Mouse (Mus musculus) forebrain, embryonic 16.5 days (tissue): ENCODE measurements at regions not wholly inside any gene's neighbourhood (a gene's known extent, or its start where the extent isn't known, plus 50 kb on each side); places are given as distances from the start of the nearest gene placed in this dataset.
A peak's percentile ranks its signal among the peaks of the same experiment; 100 is the strongest.

Experiments used
- ATAC-seq: fragments of 200-750 bp; cut with Nextera tagmentation; 2 replicates; pipeline ENCODE4 v1.8.0; 2017; ENCODE audit warnings: mild to moderate bottlenecking, moderate library complexity
- H3K27ac ChIP-seq: fragments of 300-500 bp; sonication (generic); 2 replicates; pipeline ENCODE4 v1.5.1; 2014; ENCODE audit warnings: low read length, control low read depth
- H3K27me3 ChIP-seq: fragments of 300-500 bp; sonication (generic); replicated peaks from 2 replicates; pipeline ENCODE4 v1.6.1; 2014; ENCODE audit warnings: low read length; ENCODE audit not compliant: control insufficient read depth, insufficient read depth
- H3K36me3 ChIP-seq: fragments of 300-500 bp; sonication (generic); 2 replicates; pipeline ENCODE4 v1.6.1; 2014; ENCODE audit not compliant: control insufficient read depth, insufficient read depth
- H3K4me1 ChIP-seq: fragments of 300-500 bp; sonication (generic); replicated peaks from 2 replicates; pipeline ENCODE4 v1.6.1; 2014; ENCODE audit warnings: low read length; ENCODE audit not compliant: control insufficient read depth, insufficient read depth
- H3K4me2 ChIP-seq: fragments of 300-500 bp; sonication (generic); 2 replicates; pipeline ENCODE4 v1.6.1; 2014; ENCODE audit warnings: mild to moderate bottlenecking, low read length, control low read depth
- H3K4me3 ChIP-seq: fragments of 300-500 bp; sonication (generic); replicated peaks from 2 replicates; pipeline ENCODE4 v1.5.1; 2014; ENCODE audit warnings: mild to moderate bottlenecking, low read length, control low read depth
- H3K9ac ChIP-seq: fragments of 300-500 bp; sonication (generic); replicated peaks from 2 replicates; pipeline ENCODE4 v1.6.1; 2014; ENCODE audit warnings: low read depth, low read length, control low read depth
- H3K9me3 ChIP-seq: fragments of 300-500 bp; sonication (generic); 2 replicates; pipeline ENCODE4 v1.6.1; 2016; ENCODE audit warnings: low read length; ENCODE audit not compliant: control insufficient read depth
- WGBS: fragments of 180-500 bp; shearing (Covaris S2); extraction: QIAGEN DNeasy Blood & Tissue Kit; methylation state at CpG from one replicate; pipeline ENCODE4 v1.1.7; 2014; 5-methylcytosine and 5-hydroxymethylcytosine counted together

DNA sequence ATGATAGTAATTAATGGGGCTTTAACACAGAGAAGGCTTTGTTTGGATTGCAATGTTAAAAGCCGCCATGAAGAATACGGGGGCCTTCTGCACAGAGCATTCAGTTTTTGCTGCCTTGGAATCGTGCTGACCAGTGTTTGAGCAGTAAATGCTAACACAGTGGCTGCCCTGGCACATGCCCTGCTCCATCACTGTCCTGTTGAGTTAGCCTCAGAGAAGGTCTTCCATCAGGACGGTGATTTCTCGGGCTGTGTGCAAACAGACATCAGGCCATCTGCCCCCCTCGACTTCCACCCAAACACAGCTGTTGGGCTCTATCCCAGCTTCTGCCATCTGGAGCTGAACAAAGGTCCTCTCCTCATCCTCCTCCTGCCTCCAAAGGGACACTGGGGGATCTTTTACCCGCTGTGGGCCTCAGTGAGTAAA lies 264.6 kb upstream of the Pfn2 start:
- Histone ChIP-seq H3K27ac (no peak overlapping the region), H3K4me2 (no peak overlapping the region), H3K9me3 (no peaks in the 10 kb centered on the region), H3K27me3 (no peaks in the 10 kb centered on the region), H3K9ac (no peak overlapping the region), H3K4me3 (no peak overlapping the region), H3K36me3 (no peaks in the 10 kb centered on the region), H3K4me1 (0 out of 2 replicates have a peak, but pooled peaks cover 2% of the 10 kb centered on the region)
- peak; percentile 74 for ATAC-seq
- 13% methylated on average over 7 of the region's 7 CpGs for WGBS

- Histone ChIP-seq H3K27ac (no peak overlapping the region), H3K27me3 (no peaks in the 10 kb centered on the region), H3K4me1 (0 out of 2 replicates have a peak, but pooled peaks cover 2% of the 10 kb centered on the region), H3K4me2 (no peak overlapping the region), H3K9me3 (no peaks in the 10 kb centered on the region), H3K4me3 (no peak overlapping the region), H3K9ac (no peak overlapping the region), H3K36me3 (no peaks in the 10 kb centered on the region)
- 86% methylated on average over 7 of the region's 7 CpGs for WGBS
- peak; percentile 63 for ATAC-seq
Measured at GRCm38 (mm10) chr3:58113941-58114340, 266.1 kb upstream of the Pfn2 start.

GRCm38 (mm10) chr3:58115511-58115910 lies 267.6 kb upstream of the Pfn2 start:
- no peak overlapping the region for H3K27ac ChIP-seq
- 0 out of 2 replicates have a peak, but pooled peaks cover 2% of the 10 kb centered on the region for H3K4me1 ChIP-seq
- no peak for ATAC-seq
- H3K4me3 ChIP-seq = no peak overlapping the region
- H3K9ac ChIP-seq = no peak overlapping the region
- 25% methylated on average over 1 of the region's 1 CpGs for WGBS
- no peak overlapping the region for H3K4me2 ChIP-seq
- H3K27me3 ChIP-seq = no peaks in the 10 kb centered on the region
- no peaks in the 10 kb centered on the region for H3K36me3 ChIP-seq
- no peaks in the 10 kb centered on the region for H3K9me3 ChIP-seq

- no peak for ATAC-seq
- H3K9me3 ChIP-seq = no peaks in the 10 kb centered on the region
- H3K27me3 ChIP-seq = no peaks in the 10 kb centered on the region
- H3K4me1 ChIP-seq = 0 out of 2 replicates have a peak, but pooled peaks cover 2% of the 10 kb centered on the region
- H3K27ac ChIP-seq = no peak overlapping the region
- WGBS = 86% methylated on average over 7 of the region's 7 CpGs
- H3K4me3 ChIP-seq = no peak overlapping the region
- no peaks in the 10 kb centered on the region for H3K36me3 ChIP-seq
- H3K4me2 ChIP-seq = no peak overlapping the region
- no peak overlapping the region for H3K9ac ChIP-seq
Measured at GRCm38 (mm10) chr3:58116848-58117247, 269.0 kb upstream of the Pfn2 start.

DNA sequence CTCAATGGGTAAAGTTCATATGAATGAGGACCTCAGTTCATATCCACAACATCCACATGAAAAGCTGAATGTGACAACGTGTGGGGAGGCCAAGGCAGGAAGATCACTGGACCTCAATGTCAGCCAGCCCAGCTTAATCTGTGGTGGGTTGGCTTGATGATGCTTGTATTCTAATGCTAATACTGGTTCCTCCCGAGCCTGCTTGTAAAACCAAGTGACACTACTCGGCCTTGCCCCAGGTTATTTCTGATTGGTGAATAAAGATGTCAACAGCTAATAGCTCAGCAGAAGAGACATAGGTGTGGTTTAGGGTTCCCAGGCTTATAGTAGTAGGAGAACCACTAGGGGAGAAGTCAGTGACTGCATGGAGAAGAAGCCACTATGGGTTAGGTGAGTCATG lies 272.2 kb upstream of the Pfn2 start:
- Histone ChIP-seq H3K27me3 (no peaks in the 10 kb centered on the region), H3K4me2 (no peak overlapping the region), H3K4me1 (peaks cover 5% of the 10 kb centered on the region), H3K4me3 (no peak overlapping the region), H3K27ac (no peak overlapping the region), H3K9me3 (no peaks in the 10 kb centered on the region), H3K36me3 (no peaks in the 10 kb centered on the region), H3K9ac (no peak overlapping the region)
- ATAC-seq = no peak
- 68% methylated on average over 3 of the region's 3 CpGs for WGBS

GRCm38 (mm10) chr3:58122456-58123359 lies 274.8 kb upstream of the Pfn2 start:
- 43% methylated on average over 19 of the region's 19 CpGs for WGBS
- Histone ChIP-seq H3K9ac (no peak overlapping the region), H3K4me1 (peaks cover 5% of the 10 kb centered on the region), H3K4me3 (no peak overlapping the region), H3K27ac (no peak overlapping the region), H3K27me3 (no peaks in the 10 kb centered on the region), H3K4me2 (peak overlapping the region; percentile 16), H3K36me3 (no peaks in the 10 kb centered on the region), H3K9me3 (no peaks in the 10 kb centered on the region)
- peak; percentile 92 for ATAC-seq

GRCm38 (mm10) chr3:58123396-58124077 lies 275.7 kb upstream of the Pfn2 start:
- H3K9ac ChIP-seq = no peak overlapping the region
- H3K4me1 ChIP-seq = peaks cover 5% of the 10 kb centered on the region
- no peak overlapping the region for H3K27ac ChIP-seq
- H3K4me2 ChIP-seq = no peak overlapping the region
- no peaks in the 10 kb centered on the region for H3K9me3 ChIP-seq
- 80% methylated on average over 7 of the region's 7 CpGs for WGBS
- no peak overlapping the region for H3K4me3 ChIP-seq
- no peaks in the 10 kb centered on the region for H3K36me3 ChIP-seq
- no peaks in the 10 kb centered on the region for H3K27me3 ChIP-seq
- ATAC-seq = peak; percentile 52; the same call in 1 of the 2 replicates

DNA sequence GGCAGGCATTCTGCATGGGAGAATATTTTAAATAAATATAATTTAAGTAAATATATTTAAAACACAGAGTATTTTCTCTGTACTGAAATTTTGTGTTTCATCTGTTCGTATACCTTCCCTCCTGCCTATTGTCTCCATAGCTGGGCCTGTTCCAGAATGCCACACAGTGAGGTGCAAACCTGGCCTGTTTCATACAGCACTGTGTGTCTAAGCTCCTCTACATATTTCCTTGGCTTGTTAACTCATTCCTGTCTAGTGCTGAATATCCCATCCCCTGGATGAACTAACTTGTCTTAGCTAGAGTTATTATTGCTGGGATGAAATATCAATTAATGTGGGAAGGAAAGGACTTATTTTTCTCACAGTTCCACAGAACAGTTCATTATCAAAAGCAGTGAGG lies 277.0 kb upstream of the Pfn2 start:
- 40% methylated on average over 1 of the region's 1 CpGs for WGBS
- no peaks in the 10 kb centered on the region for H3K27me3 ChIP-seq
- no peaks in the 10 kb centered on the region for H3K36me3 ChIP-seq
- no peak overlapping the region for H3K9ac ChIP-seq
- H3K27ac ChIP-seq = no peak overlapping the region
- no peak overlapping the region for H3K4me3 ChIP-seq
- no peaks in the 10 kb centered on the region for H3K9me3 ChIP-seq
- H3K4me2 ChIP-seq = no peak overlapping the region
- H3K4me1 ChIP-seq = peaks cover 5% of the 10 kb centered on the region
- ATAC-seq = no peak

- no peak overlapping the region for H3K4me2 ChIP-seq
- H3K27ac ChIP-seq = no peak overlapping the region
- no peaks in the 10 kb centered on the region for H3K27me3 ChIP-seq
- H3K9me3 ChIP-seq = no peaks in the 10 kb centered on the region
- H3K36me3 ChIP-seq = no peaks in the 10 kb centered on the region
- H3K4me3 ChIP-seq = no peak overlapping the region
- no peak for ATAC-seq
- H3K9ac ChIP-seq = no peak overlapping the region
- H3K4me1 ChIP-seq = peaks cover 5% of the 10 kb centered on the region
Measured at GRCm38 (mm10) chr3:58126996-58127395, 279.1 kb upstream of the Pfn2 start.
